Mouse (Mus musculus) hindbrain, embryonic 11.5 days (tissue): ENCODE results near the gene Gpr31b. TPM values are rescaled to one million over a fixed set of nuclear protein-coding genes. Genes with fewer than 3 reads are reported as not detected.
"Not testable (repeated sequence)": the region's sequence is repeated elsewhere in the genome, so short reads cannot be mapped to it uniquely, and the experiment has no call there.

Experiments
- ATAC-seq: fragments of 200-750 bp; cut with Nextera tagmentation; 2 replicates; pipeline ENCODE4 v1.8.0; 2017; ENCODE audit warnings: mild to moderate bottlenecking, moderate TSS enrichment, moderate library complexity; ENCODE audit not compliant: low FRiP score
- DNase-seq: peaks from one replicate; pipeline ENCODE4 v3.0.0-alpha.2; 2015; ENCODE audit warnings: low spot score
- H3K27ac ChIP-seq: fragments of 300-500 bp; sonication (generic); 2 replicates; pipeline ENCODE4 v1.5.1; 2014; ENCODE audit warnings: mild to moderate bottlenecking, low read depth, low read length
- H3K27me3 ChIP-seq: fragments of 300-500 bp; sonication (generic); 2 replicates; pipeline ENCODE4 v1.6.1; 2014; ENCODE audit warnings: mild to moderate bottlenecking, low read length, moderate library complexity, mixed read lengths; ENCODE audit not compliant: control insufficient read depth, insufficient read depth
- H3K36me3 ChIP-seq: fragments of 300-500 bp; sonication (generic); 2 replicates; pipeline ENCODE4 v1.6.1; 2014; ENCODE audit warnings: mild to moderate bottlenecking, low read length, moderate library complexity, mixed read lengths; ENCODE audit not compliant: control insufficient read depth, insufficient read depth
- H3K4me1 ChIP-seq: fragments of 300-500 bp; sonication (generic); replicated peaks from 2 replicates; pipeline ENCODE4 v1.6.1; 2014; ENCODE audit warnings: low read length, mixed read lengths; ENCODE audit not compliant: control insufficient read depth, insufficient read depth
- H3K4me2 ChIP-seq: fragments of 300-500 bp; sonication (generic); replicated peaks from 2 replicates; pipeline ENCODE4 v1.6.1; 2014; ENCODE audit warnings: mild to moderate bottlenecking, low read depth, low read length
- H3K4me3 ChIP-seq: fragments of 300-500 bp; sonication (generic); 2 replicates; pipeline ENCODE4 v1.5.1; 2014; ENCODE audit warnings: low read depth, low read length
- H3K9ac ChIP-seq: fragments of 300-500 bp; sonication (generic); 2 replicates; pipeline ENCODE4 v1.6.1; 2014; ENCODE audit warnings: low read depth, low read length
- H3K9me3 ChIP-seq: fragments of 300-500 bp; sonication (generic); 2 replicates; pipeline ENCODE4 v1.6.1; 2016; ENCODE audit warnings: low read length; ENCODE audit not compliant: control insufficient read depth
- WGBS: fragments of 180-500 bp; shearing (Covaris S2); extraction: QIAGEN DNeasy Blood & Tissue Kit; methylation state at CpG from one replicate; pipeline ENCODE4 v1.1.7; 2014; 5-methylcytosine and 5-hydroxymethylcytosine counted together
- polyA plus RNA-seq: library from polyadenylated mRNA; unstranded; fragments of >200 nt; fragmentation: Nextera tagmentation; extraction: Ambion mirVana; gene quantifications from 2 replicates; pipeline ENCODE4 v1.2.1, GENCODE M21; 2014

Gene Gpr31b
- polyA plus RNA-seq, 1 experiment from 2014 or later = 0.25 TPM

DNA sequence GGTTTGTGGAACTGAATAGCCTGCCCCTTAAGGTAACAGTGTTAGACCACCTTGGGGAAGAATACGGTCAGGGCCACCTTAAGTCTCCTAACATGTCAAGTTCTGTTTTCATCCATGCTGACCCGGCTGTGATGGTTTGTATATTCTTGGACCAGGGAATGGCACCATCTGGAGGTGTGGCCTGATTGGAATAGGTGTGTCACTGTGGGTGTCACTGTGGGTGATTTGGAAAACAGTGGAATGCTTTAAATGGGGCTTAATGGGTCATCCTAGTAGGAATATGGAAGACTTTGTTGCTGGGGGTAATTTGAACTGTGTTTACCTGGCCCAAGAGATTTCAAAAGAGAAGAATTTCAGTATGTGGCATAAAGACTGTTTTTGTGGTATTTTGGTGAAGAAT, 47.7 kb downstream of the Gpr31b start:
- not testable (repeated sequence) for H3K9ac ChIP-seq, H3K4me3 ChIP-seq, ATAC-seq, H3K36me3 ChIP-seq, H3K9me3 ChIP-seq, H3K27ac ChIP-seq, DNase-seq, H3K27me3 ChIP-seq, H3K4me1 ChIP-seq, H3K4me2 ChIP-seq
- 86% methylated on average over 2 of the region's 2 CpGs for WGBS

DNA sequence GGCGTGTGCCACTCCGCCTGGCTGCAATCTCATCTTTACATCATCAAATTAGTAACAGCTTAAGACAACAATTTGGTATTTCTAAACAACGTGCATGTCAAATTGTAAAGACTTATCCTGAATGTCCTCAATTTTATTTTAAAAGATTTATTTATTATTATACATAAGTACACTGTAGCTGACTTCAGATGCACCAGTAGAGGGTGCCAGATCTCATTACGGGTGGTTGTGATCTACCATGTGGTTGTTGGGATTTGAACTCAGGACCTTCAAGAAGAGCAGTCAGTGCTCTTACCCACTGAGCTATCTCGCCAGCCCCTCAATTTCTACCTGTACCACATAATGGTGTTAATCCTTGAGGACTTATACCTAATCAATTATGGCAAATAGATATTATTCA, 49.9 kb downstream of the Gpr31b start:
- not testable (repeated sequence) for H3K36me3 ChIP-seq, H3K9ac ChIP-seq, H3K27me3 ChIP-seq, DNase-seq, H3K27ac ChIP-seq, H3K4me2 ChIP-seq, H3K4me1 ChIP-seq, H3K9me3 ChIP-seq, ATAC-seq, H3K4me3 ChIP-seq
- WGBS = 93% methylated on average over 5 of the region's 5 CpGs

Other genes starting within 250 kb of the Gpr31b start
- gene Mas1, start 184.2 kb downstream of the Gpr31b start, polyA plus RNA-seq = 0.08 and 0.14 TPM in 2 replicates
- not detected in 2 replicates for gene Mrgprh, start 176.3 kb downstream of the Gpr31b start, polyA plus RNA-seq
- gene Pnldc1, start 142.1 kb downstream of the Gpr31b start, polyA plus RNA-seq = 1.0 and 1.5 TPM in 2 replicates
- 546 and 558 TPM in 2 replicates for gene Tcp1, start 136.6 kb downstream of the Gpr31b start, polyA plus RNA-seq
- 162 and 171 TPM in 2 replicates for gene Mrpl18, start 136.0 kb downstream of the Gpr31b start, polyA plus RNA-seq
- gene Acat3, start 111.7 kb downstream of the Gpr31b start, polyA plus RNA-seq = 0.71 and 1.2 TPM in 2 replicates
- gene Acat2, start 91.5 kb downstream of the Gpr31b start, polyA plus RNA-seq = 244 and 372 TPM in 2 replicates
- 130 and 133 TPM in 2 replicates for gene Wtap, start 58.1 kb downstream of the Gpr31b start, polyA plus RNA-seq
- 120 and 127 TPM in 2 replicates for gene Sod2, start 45.5 kb downstream of the Gpr31b start, polyA plus RNA-seq
- 0.23 TPM in 1 of 2 replicates, not detected in the other for gene Tcp10b, start 8.8 kb upstream of the Gpr31b start, polyA plus RNA-seq
- gene Unc93a, start 79.5 kb upstream of the Gpr31b start, polyA plus RNA-seq = not detected in 2 replicates
- not detected in 2 replicates for gene Smok2a, start 168.9 kb upstream of the Gpr31b start, polyA plus RNA-seq
- not detected in 2 replicates for gene Smok2b, start 178.0 kb upstream of the Gpr31b start, polyA plus RNA-seq